Mouse (Mus musculus) E14TG2a.4 (cell line): ENCODE measurements around the gene Hmcn2.

Experiments
- CTCF ChIP-seq: conservative IDR thresholded peaks from 2 replicates; pipeline ENCODE4 v1.5.1; 2014; ENCODE audit warnings: low read length
- POU5F1 ChIP-seq: IDR thresholded peaks from 2 replicates; pipeline ENCODE4 v1.6.1; 2014; ENCODE audit warnings: low read length, borderline replicate concordance

- TF ChIP-seq CTCF = no peak
- no peak for TF ChIP-seq POU5F1
These were observed 147.8 kb downstream of the Hmcn2 start for GRCm38 (mm10) chr2:31462051-31462450.
